Mouse (Mus musculus): Measurements from ENCODE around the gene Arrb2. TPM values are rescaled to one million over a fixed set of nuclear protein-coding genes. Genes with fewer than 3 reads are reported as not detected.
A peak's percentile ranks its signal among the peaks of the same experiment; 100 is the strongest.
"Not testable (repeated sequence)": the region's sequence is repeated elsewhere in the genome, so short reads cannot be mapped to it uniquely, and the experiment has no call there.

The Arrb2 gene
- polyA plus RNA-seq, 1 experiment from 2014 or later: 19.3 TPM

DNA sequence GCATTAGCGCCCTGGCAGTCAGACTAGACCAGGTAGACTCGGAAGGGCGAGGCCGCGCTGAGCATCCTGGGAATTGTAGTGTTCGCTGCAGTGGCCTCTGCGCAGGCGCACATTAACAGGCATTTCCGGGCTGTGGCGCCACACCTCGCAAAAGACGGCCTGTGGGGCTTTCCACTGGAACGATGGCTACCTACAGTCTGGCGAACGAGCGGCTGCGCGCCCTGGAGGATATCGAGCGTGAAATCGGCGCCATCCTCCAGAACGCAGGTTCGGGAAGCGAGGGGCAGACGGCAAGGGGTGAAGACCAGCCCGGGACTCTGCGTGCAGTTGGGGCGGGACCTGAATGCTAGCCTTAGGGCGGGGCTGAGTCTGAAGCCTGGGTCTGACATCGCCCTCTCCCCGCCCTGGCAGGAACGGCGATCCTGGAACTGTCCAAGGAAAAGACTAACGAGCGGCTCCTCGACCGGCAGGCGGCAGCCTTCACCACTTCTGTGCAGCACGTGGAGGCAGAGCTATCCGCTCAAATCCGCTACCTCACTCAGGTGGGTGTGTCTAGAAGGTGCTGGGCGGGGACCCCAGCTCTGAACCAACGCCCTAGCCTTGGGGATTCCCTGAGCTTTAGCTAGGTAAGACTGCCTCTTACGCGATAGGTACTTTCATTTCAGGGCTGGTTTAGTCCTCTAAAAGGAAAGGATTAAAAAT is 19.5 kb downstream of the Arrb2 start, which contains the start of gene Med11:
TSS of gene Med11 (plus strand) at position 123 of the 702 bp plus-strand sequence.
- peak within 1 kb of the TSS; percentile 85 for H3K4me3 ChIP-seq
- H3K4me1 ChIP-seq: peaks cover 12% of the 10 kb centered on the region
- no peaks in the 10 kb centered on the region for H3K9me3 ChIP-seq
- under 1% methylated on average over 46 of the region's 46 CpGs for WGBS
- H3K27me3 ChIP-seq (ENCODE audit: insufficient read depth, poor library complexity, severe bottlenecking): no peaks in the 10 kb centered on the region
- peak within 1 kb of the TSS; percentile 98 for H3K27ac ChIP-seq
- H3K36me3 ChIP-seq: peaks cover 11% of the 10 kb centered on the region; the same call in 1 of the 2 replicates
- peak; percentile 98 for DNase-seq (ENCODE audit: low spot score)

DNA sequence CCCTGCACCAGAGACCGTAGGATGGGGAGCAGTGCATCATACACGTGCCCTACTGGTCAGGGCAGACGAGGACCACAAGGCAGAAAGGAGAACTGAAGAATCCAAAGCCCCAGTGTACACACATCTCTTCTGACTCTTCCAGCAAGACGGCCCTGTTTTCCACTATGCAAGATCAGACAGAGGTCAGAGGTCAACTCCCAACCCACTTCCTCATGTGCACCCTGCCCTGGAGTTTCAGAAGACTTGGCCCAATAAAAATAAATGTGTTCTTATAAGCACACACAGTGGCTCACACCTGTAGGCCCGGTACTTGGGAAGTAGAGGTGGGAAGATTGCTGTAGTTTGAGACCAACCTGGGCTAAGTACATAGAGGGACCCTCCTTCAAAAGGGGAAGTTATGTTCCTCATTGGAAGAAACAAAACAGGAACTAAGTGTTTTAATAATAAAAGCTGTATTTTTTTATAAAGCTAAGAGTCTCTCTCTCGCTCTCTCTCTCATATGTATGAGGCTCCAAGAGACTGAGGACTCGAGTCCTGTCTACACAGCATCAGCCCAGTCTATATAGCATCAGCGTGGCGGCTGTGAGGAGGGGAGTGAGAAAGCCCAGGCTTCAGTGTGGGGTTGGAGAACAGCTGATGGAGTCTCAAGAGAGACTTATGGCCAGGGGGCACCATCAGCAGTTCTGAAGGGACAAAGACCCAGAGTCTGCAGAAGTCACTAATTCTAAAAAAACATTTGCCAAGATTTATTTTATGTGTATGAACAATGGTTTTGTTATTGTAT is 21.0 kb downstream of the Arrb2 start:
- peaks cover 12% of the 10 kb centered on the region for H3K4me1 ChIP-seq
- H3K36me3 ChIP-seq: peaks cover 11% of the 10 kb centered on the region; the same call in 1 of the 2 replicates
- H3K4me3 ChIP-seq: no peak overlapping the region
- DNase-seq (ENCODE audit: low spot score): no peak
- H3K9me3 ChIP-seq: no peaks in the 10 kb centered on the region
- H3K27ac ChIP-seq: no peak overlapping the region
- 87% methylated on average over 9 of the region's 9 CpGs for WGBS
- peaks cover 5% of the 10 kb centered on the region for H3K27me3 ChIP-seq (ENCODE audit: insufficient read depth, poor library complexity, severe bottlenecking)

DNA sequence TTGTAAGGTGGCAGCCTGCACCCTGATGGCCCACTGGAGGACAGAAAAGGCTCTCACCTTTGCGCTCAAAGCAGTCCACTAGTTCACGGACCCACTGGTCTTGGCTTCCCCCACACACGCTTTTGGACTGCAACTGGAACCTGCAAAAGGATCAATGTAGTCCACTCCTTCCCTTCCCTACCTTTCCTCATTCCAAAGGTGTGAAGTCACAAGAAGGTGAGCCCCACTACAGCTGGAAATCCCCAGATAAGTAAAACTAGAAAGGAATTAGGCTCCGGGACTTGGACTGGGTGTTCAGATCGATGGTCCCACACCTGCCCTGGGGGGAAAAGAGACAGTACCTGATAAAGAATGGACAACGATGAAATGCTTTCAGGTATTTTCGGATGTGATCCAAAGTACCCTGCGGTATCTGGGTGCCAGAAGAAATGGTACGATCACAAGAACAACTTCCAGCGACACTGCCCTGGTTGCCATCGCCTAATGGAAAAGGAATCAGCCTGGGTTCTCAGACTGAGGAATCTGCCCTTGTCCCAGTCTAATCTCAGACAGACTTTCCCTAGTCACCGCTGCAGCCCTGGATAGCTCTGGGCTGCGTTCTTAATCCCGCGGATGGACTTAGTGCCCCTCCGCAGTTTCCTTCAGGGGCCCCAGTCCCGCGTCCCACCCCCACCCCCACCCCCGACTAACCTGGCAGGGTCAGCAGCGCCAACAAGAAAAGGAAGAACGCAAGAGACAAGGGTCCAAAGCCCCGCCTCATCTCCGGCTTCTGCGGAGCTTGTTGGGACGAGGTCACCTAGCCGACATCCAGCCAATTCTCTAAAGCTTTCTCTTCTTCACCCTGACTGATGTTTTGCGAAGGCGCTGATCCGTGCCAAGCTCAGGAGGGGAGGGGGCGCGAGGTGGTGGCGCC is 26.5 kb downstream of the Arrb2 start, which contains the start of gene Zmynd15:
TSS of gene Zmynd15 (plus strand) at position 746 of the 913 bp plus-strand sequence.
- Histone ChIP-seq H3K27ac (peak within 1 kb of the TSS; percentile 79), H3K4me1 (peaks cover 14% of the 10 kb centered on the region), H3K9me3 (no peaks in the 10 kb centered on the region), H3K36me3 (0 out of 2 replicates have a peak, but pooled peaks cover 9% of the 10 kb centered on the region), H3K27me3 (ENCODE audit: insufficient read depth, poor library complexity, severe bottlenecking) (peaks cover 51% of the 10 kb centered on the region), H3K4me3 (peak within 1 kb of the TSS; percentile 77)
- DNase-seq (ENCODE audit: low spot score): no peak
- 15% methylated on average over 32 of the region's 32 CpGs for WGBS

DNA sequence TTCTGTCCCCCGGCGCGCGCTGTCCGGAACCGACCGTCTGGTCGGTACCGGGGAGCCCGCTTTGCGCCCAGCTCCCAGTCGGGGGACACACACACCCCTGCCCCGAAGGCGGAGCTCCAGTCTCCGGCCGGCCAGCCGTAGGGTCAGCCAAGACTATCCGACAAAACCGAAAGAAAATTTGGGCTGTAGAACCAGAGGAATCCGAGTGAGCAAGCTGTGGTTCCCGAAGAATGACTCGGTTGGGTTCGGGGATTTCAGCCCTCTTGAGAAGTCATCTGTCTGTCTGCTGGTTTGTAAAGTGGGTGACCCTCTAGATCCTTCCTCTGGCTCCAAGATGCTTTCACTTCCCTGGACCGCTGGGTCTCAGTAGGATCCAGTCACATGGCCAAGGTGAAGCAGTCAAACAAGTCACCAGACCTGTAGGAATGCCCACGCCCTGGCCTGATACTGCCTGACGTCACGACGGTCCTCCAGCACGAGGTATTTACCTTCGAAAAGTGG is 27.2 kb downstream of the Arrb2 start, which contains the start of gene Cxcl16:
TSS of gene Cxcl16 (minus strand) at position 384 of the 501 bp plus-strand sequence.
- peaks cover 16% of the 10 kb centered on the region for H3K4me1 ChIP-seq
- peak within 1 kb of the TSS; percentile 77 for H3K4me3 ChIP-seq
- peaks cover 59% of the 10 kb centered on the region for H3K27me3 ChIP-seq (ENCODE audit: insufficient read depth, poor library complexity, severe bottlenecking)
- no peaks in the 10 kb centered on the region for H3K9me3 ChIP-seq
- 0 out of 2 replicates have a peak, but pooled peaks cover 9% of the 10 kb centered on the region for H3K36me3 ChIP-seq
- WGBS: 3% methylated on average over 30 of the region's 30 CpGs
- peak within 1 kb of the TSS; percentile 79 for H3K27ac ChIP-seq
- no peak for DNase-seq (ENCODE audit: low spot score)

DNA sequence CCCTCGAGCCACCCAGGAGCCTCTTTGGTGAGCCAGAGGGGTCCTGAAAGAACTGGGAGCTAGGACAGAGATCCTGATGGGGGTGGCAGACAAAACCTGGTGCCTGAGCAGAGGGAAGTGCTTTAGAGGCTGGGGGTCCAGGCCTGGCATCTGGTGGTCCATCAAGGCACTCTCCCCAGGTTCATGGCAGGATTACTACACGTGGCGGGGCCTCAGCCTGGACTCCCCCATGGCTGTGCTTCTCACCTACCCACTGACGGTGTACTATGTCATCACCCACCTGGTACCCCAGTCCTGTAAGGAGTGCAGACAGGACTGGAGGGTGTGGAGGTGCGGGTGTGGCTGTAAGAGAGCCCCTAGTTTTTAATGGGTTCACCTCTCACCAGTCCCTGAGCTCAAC is 31.5 kb downstream of the Arrb2 start:
- peaks cover 76% of the 10 kb centered on the region for H3K27me3 ChIP-seq (ENCODE audit: insufficient read depth, poor library complexity, severe bottlenecking)

DNA sequence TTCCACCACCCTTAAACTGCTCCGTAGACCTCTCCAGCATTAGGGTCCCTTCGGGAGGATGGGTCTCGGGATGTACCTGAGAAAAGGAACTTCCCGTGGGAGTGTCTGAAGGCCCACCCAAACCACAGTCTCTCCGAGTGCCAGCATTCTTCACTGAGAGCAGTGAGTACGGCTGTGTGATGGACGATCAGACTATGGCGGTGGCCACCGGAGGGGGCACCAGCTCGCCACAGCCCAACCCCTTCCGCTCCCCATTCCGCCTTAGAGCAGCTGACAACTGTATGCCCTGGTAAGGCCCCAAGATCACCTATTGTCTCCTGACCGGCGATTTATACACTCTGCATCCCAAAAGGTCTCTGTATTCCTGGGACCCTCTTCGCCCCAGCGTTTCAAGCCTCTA is 32.8 kb downstream of the Arrb2 start:
- Histone ChIP-seq H3K9me3 (no peaks in the 10 kb centered on the region), H3K4me3 (peak overlapping the region; percentile 53), H3K4me1 (peaks cover 19% of the 10 kb centered on the region), H3K36me3 (no peaks in the 10 kb centered on the region), H3K27me3 (ENCODE audit: insufficient read depth, poor library complexity, severe bottlenecking) (peaks cover 64% of the 10 kb centered on the region), H3K27ac (peak overlapping the region; percentile 83)
- 18% methylated on average over 16 of the region's 16 CpGs for WGBS
- no peak for DNase-seq (ENCODE audit: low spot score)

More for the DNA sequence above, 31.5 kb downstream of the Arrb2 start:
- no peaks in the 10 kb centered on the region for H3K36me3 ChIP-seq
- no peak overlapping the region for H3K4me3 ChIP-seq
- H3K4me1 ChIP-seq: peaks cover 29% of the 10 kb centered on the region
- WGBS: 76% methylated on average over 5 of the region's 5 CpGs
- no peaks in the 10 kb centered on the region for H3K9me3 ChIP-seq
- no peak for DNase-seq (ENCODE audit: low spot score)
- H3K27ac ChIP-seq: no peak overlapping the region

DNA sequence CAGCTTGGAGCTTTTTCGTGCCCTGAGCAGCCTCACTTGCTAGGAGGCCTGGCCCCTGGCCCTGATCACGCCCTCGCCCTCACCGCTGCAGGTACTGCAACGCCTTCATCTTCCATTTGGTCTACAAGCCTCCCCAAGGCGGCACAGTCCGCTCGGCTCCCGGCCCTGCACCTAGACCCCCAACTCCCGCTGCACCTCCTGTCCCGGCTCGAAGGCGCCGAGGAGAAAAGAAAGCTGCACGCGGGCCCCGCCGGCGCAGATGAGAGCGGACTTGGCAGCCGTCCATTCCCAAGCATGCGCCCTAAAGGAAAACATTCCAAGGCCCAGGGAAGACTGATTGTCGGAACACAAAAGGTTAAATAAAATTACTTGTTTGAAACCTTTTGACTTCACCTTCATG is 33.4 kb downstream of the Arrb2 start:
- Histone ChIP-seq H3K27ac (peak overlapping the region; percentile 83), H3K36me3 (no peaks in the 10 kb centered on the region), H3K9me3 (no peaks in the 10 kb centered on the region), H3K4me1 (peaks cover 19% of the 10 kb centered on the region), H3K4me3 (peak overlapping the region; percentile 53), H3K27me3 (ENCODE audit: insufficient read depth, poor library complexity, severe bottlenecking) (peaks cover 58% of the 10 kb centered on the region)
- 11% methylated on average over 23 of the region's 23 CpGs for WGBS
- no peak for DNase-seq (ENCODE audit: low spot score)

DNA sequence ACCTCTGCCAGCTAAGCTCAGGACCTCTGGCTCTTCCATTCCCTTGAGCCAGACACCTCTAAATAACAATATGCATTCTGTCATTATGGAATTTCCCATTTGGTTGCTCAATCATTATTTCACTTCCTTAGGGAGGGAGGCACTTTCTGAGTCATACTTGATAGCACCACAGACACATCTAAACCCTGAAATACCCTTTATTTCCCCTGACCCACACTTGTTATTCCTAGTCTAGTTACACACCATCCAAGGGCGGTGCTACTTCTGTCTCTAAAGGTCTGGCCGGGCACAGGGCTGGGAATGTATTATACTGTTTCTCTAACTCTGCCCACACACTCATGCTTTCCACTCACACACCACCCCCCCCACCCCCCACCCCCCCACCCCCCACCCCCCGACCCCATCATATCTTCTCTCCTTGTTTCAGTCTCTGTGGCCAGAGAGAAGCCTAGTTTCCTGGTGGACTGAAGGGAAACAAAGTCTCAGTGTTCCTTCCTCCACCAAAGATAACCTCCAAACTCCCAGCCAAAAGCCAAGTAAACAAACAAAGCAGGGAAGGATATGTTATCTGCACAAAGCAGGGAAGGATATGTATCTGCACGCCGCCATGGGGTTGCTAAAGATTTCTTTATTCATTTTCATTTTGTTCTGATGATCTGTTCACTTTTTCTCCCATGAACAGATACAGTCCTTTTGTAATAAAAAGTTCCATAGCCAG is 35.6 kb downstream of the Arrb2 start:
- Histone ChIP-seq H3K9me3 (no peaks in the 10 kb centered on the region), H3K36me3 (no peaks in the 10 kb centered on the region), H3K27me3 (ENCODE audit: insufficient read depth, poor library complexity, severe bottlenecking) (peaks cover 44% of the 10 kb centered on the region), H3K4me1 (peaks cover 19% of the 10 kb centered on the region), H3K4me3 (no peak overlapping the region), H3K27ac (peak overlapping the region; percentile 44; the same call in 1 of the 2 replicates)
- DNase-seq (ENCODE audit: low spot score): no peak
- 51% methylated on average over 5 of the region's 5 CpGs for WGBS

DNA sequence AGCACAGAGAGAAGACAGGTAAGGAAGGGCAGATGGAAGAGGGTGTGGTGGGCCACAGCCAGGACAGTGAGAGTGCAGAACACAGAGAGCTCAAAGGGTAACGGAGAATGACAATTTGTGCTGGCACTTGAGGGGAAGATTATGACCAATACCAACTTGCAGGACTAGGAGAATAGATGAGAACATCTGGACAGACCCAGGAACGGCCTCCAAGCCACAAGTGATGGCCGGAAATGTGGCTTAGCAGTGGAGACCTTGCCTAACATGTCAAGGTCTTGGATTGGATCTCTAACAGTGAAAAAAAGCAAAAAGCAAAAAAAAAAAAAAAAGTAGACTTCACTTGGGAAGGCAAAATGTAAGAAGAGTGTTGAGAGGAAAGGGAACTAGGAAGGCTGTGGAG is 37.3 kb downstream of the Arrb2 start:
- Histone ChIP-seq H3K4me1 (peaks cover 19% of the 10 kb centered on the region), H3K36me3 (no peaks in the 10 kb centered on the region), H3K9me3 (no peaks in the 10 kb centered on the region), H3K4me3 (no peak overlapping the region), H3K27me3 (ENCODE audit: insufficient read depth, poor library complexity, severe bottlenecking) (peaks cover 27% of the 10 kb centered on the region), H3K27ac (no peak overlapping the region)
- DNase-seq (ENCODE audit: low spot score): no peak
- 80% methylated on average over 3 of the region's 3 CpGs for WGBS

DNA sequence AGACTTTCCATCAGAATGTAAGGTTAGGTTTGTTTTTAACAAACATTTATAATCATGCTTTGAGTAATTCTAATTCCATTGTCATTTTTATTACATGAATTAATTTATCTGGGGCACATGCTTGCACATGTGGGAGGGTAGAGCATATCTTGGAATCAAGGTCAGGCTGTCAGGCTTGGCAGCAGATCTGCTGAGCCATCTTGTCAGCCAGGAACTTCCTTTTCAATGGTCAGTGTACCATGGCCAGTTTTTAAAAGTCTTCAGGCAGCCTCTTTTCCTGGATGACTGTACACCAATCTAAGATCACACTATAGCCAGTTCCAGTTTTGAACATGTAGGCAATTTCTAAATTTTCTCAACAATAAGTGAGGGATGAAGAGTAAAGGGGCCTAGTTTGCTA is 40.3 kb downstream of the Arrb2 start:
- Histone ChIP-seq H3K4me1 (0 out of 2 replicates have a peak, but pooled peaks cover 3% of the 10 kb centered on the region), H3K36me3 (no peaks in the 10 kb centered on the region), H3K27me3 (ENCODE audit: insufficient read depth, poor library complexity, severe bottlenecking) (no peaks in the 10 kb centered on the region), H3K4me3 (no peak overlapping the region), H3K27ac (no peak overlapping the region), H3K9me3 (no peaks in the 10 kb centered on the region)
- no peak for DNase-seq (ENCODE audit: low spot score)

DNA sequence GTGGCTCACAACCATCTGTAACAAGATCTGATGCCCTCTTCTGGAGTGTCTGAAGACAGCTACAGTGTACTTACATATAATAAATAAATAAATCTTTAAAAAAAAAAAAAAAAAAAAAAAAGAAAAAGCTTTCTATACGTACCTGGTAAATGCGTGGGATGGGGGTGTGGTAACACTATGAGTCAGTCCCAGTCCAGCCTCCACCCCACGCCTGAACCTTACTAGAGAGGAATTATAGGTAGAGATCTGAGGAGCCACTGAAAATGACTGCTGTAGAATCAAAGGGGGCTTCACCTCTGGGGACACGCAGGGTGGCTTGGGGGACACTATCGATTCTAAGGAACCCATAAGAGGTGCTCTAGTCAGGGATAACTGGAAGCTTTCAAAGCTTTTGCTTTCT is 40.9 kb downstream of the Arrb2 start:
- 86% methylated on average over 5 of the region's 5 CpGs for WGBS
- not testable (repeated sequence) for H3K27ac ChIP-seq; DNase-seq (ENCODE audit: low spot score); H3K9me3 ChIP-seq; H3K4me3 ChIP-seq; H3K27me3 ChIP-seq (ENCODE audit: insufficient read depth, poor library complexity, severe bottlenecking); H3K36me3 ChIP-seq; H3K4me1 ChIP-seq
